Mouse (Mus musculus): ENCODE results near the gene Cinp. TPM values are rescaled to one million over a fixed set of nuclear protein-coding genes. Genes with fewer than 3 reads are reported as not detected.

Gene Cinp
- total and polyA plus RNA-seq, 3 experiments = 162 to 210 TPM; not detected in 1

DNA sequence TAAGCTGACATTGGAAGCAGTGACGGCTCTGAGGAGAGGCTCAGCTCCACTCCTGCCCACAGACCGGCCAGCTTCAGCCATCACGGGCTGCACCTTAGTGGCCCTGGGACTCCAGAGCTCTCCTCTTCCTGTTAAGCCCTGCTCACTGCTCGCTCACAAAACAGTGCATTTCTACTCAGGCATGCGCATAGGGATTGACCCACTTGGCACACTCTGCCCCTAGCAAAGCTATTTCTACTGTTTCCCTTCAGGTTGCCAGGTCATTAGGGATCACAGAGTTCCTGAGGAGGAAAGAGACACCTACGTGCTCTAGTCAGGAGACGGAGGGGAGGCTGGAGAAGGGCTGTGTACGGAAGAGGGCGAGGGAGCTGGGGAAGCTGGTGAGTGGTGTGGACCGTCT is 23.0 kb downstream of the Cinp start:
- Histone ChIP-seq H3K36me3 (ENCODE audit: control insufficient read depth in 1 of 2, insufficient read depth in 2 of 2, low read length in 2 of 2) (peaks cover 0 to 7% of the 10 kb centered on the region in 2 experiments; a peak in 3 of 4 replicates), H3K27ac (ENCODE audit: control insufficient read depth, low read depth, low read length) (no peak overlapping the region), H3K4me1 (ENCODE audit: control insufficient read depth in 1 of 2, insufficient read depth in 2 of 2, low read length in 2 of 2) (peaks cover 0 to 19% of the 10 kb centered on the region in 2 experiments; a peak in 2 of 4 replicates), H3K9me3 (replicated peaks; ENCODE audit: insufficient read depth, low read length) (no peaks in the 10 kb centered on the region), H3K9ac (ENCODE audit: control insufficient read depth, low read depth, low read length, poor library complexity, severe bottlenecking) (no peak overlapping the region), H3K4me3 (ENCODE audit: control insufficient read depth in 1 of 2, insufficient read depth in 1 of 2, low read depth in 2 of 2, low read length in 2 of 2) (no peak overlapping the region), H3K79me2 (ENCODE audit: control insufficient read depth, insufficient read depth, low read length, poor library complexity) (no peaks in the 10 kb centered on the region), H3K27me3 (ENCODE audit: control insufficient read depth in 1 of 2, insufficient read depth in 2 of 2, low read length in 2 of 2) (no peaks in the 10 kb centered on the region)
- DNase-seq (ENCODE audit: low read depth, low spot score) = no peak
- TF ChIP-seq POLR2AphosphoS5 (IDR thresholded peaks at IDR 0.05; ENCODE audit: borderline replicate concordance, low read depth, low read length) (no peak), UBTF (IDR thresholded peaks at IDR 0.05; ENCODE audit: borderline replicate concordance, insufficient read depth, low read depth, low read length) (no peak), SMC3 (IDR thresholded peaks at IDR 0.05; ENCODE audit: low read depth, low read length) (no peak), E2F4 (IDR thresholded peaks at IDR 0.05; ENCODE audit: borderline replicate concordance, low read depth, low read length) (no peak), NRF1 (IDR thresholded peaks at IDR 0.05; ENCODE audit: insufficient read depth, low read depth, low read length, poor library complexity, severe bottlenecking) (no peak), CHD2 (IDR thresholded peaks at IDR 0.05; ENCODE audit: low read length) (no peak), MAX (IDR thresholded peaks at IDR 0.05; ENCODE audit: low read length) (no peak), ZMIZ1 (IDR thresholded peaks at IDR 0.05; ENCODE audit: low read depth, low read length) (no peak), CTCF (IDR thresholded peaks at IDR 0.05 in 2 of 3, conservative IDR thresholded peaks at IDR 0.05 in 1 of 3; ENCODE audit: control insufficient read depth in 1 of 3, insufficient read depth in 1 of 3, low read depth in 2 of 3, low read length in 3 of 3, poor library complexity in 1 of 3, severe bottlenecking in 1 of 3) (no peak), ETS1 (IDR thresholded peaks at IDR 0.05; ENCODE audit: low read depth, low read length) (no peak), TCF12 (IDR thresholded peaks at IDR 0.05; ENCODE audit: low read depth, low read length) (no peak), MAZ (IDR thresholded peaks at IDR 0.05; ENCODE audit: low read depth, low read length) (no peak), JUND (IDR thresholded peaks at IDR 0.05; ENCODE audit: low read depth, low read length) (no peak), MEF2A (IDR thresholded peaks at IDR 0.05; ENCODE audit: extremely low read depth, insufficient replicate concordance, low read depth, low read length, poor library complexity, severe bottlenecking) (no peak), EP300 (IDR thresholded peaks at IDR 0.05; ENCODE audit: low read depth in 1 of 2, low read length in 2 of 2) (no peak), ZKSCAN1 (IDR thresholded peaks at IDR 0.05; ENCODE audit: low read depth, low read length) (no peak), POLR2A (IDR thresholded peaks at IDR 0.05; ENCODE audit: control insufficient read depth in 1 of 2, insufficient read depth in 1 of 2, low read depth in 1 of 2, low read length in 2 of 2, poor library complexity in 1 of 2) (no peak), MYB (IDR thresholded peaks at IDR 0.05; ENCODE audit: low read depth, low read length) (no peak), TAL1 (IDR thresholded peaks at IDR 0.05; ENCODE audit: low read length) (no peak), BHLHE40 (IDR thresholded peaks at IDR 0.05; ENCODE audit: borderline replicate concordance, low read depth, low read length) (no peak)

DNA sequence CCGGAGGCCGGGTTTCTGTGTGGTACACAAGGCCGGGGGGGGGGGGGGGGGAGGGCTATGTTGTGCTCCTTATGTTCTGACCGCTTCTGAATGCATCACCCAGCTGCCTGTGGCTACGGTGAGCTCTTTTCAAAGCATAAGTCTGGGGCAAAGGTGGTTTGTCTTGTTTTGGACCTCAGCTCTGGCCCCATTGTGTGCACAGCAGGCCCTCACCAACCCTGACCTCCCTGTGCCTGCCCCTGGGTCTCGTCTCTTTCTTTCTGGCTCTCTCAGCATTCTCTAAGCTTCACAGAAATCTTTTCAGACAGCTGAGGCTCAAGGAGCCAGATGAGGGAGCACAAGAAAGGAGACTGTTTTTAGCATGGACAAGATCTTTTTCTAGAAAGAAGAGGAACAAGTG is 23.4 kb downstream of the Cinp start:
- Histone ChIP-seq H3K36me3 (ENCODE audit: control insufficient read depth in 1 of 2, insufficient read depth in 2 of 2, low read length in 2 of 2) (peaks cover 0 to 6% of the 10 kb centered on the region in 2 experiments; a peak in 3 of 4 replicates), H3K9ac (ENCODE audit: control insufficient read depth, low read depth, low read length, poor library complexity, severe bottlenecking) (no peak overlapping the region), H3K27ac (ENCODE audit: control insufficient read depth, low read depth, low read length) (no peak overlapping the region), H3K79me2 (ENCODE audit: control insufficient read depth, insufficient read depth, low read length, poor library complexity) (no peaks in the 10 kb centered on the region), H3K4me3 (ENCODE audit: control insufficient read depth in 1 of 2, insufficient read depth in 1 of 2, low read depth in 2 of 2, low read length in 2 of 2) (no peak overlapping the region), H3K9me3 (replicated peaks; ENCODE audit: insufficient read depth, low read length) (no peaks in the 10 kb centered on the region), H3K4me1 (ENCODE audit: control insufficient read depth in 1 of 2, insufficient read depth in 2 of 2, low read length in 2 of 2) (peaks cover 3 to 18% of the 10 kb centered on the region in 2 experiments; a peak in 3 of 4 replicates), H3K27me3 (ENCODE audit: control insufficient read depth in 1 of 2, insufficient read depth in 2 of 2, low read length in 2 of 2) (no peaks in the 10 kb centered on the region)
- no peak for DNase-seq (ENCODE audit: low read depth, low spot score)
- no peak for TF ChIP-seq TBP (IDR thresholded peaks at IDR 0.05; ENCODE audit: low read depth, low read length)
- no peak for TF ChIP-seq MXI1 (IDR thresholded peaks at IDR 0.05; ENCODE audit: low read depth, low read length)
- TF ChIP-seq ELF1 (IDR thresholded peaks at IDR 0.05; ENCODE audit: low read depth, low read length) = no peak
- no peak for TF ChIP-seq NELFE (IDR thresholded peaks at IDR 0.05; ENCODE audit: low read depth, low read length)
- TF ChIP-seq NRF1 (IDR thresholded peaks at IDR 0.05; ENCODE audit: insufficient read depth, low read depth, low read length, poor library complexity, severe bottlenecking) = no peak
- TF ChIP-seq SMC3 (IDR thresholded peaks at IDR 0.05; ENCODE audit: low read depth, low read length) = no peak
- no peak for TF ChIP-seq HCFC1 (IDR thresholded peaks at IDR 0.05; ENCODE audit: low read depth, low read length)
- TF ChIP-seq KAT2A (conservative IDR thresholded peaks at IDR 0.05; ENCODE audit: low read depth, low read length) = no peak
